Mouse (Mus musculus): Measurements from ENCODE around the gene Setdb1. TPM values are rescaled to one million over a fixed set of nuclear protein-coding genes. Genes with fewer than 3 reads are reported as not detected.

Gene Setdb1
- polyA plus RNA-seq (2014; fragmentation: Illumina TruSeq; extraction: RNeasy Lipid Tissue Mini Kit (QIAGEN cat#74804); ENCODE audit: low read depth, low replicate concordance): 9.3 TPM

GRCm38 (mm10) chr3:95356701-95357449 is at the start of gene Setdb1:
Setdb1 (minus strand) TSS chr3:95357202.

GRCm38 (mm10) chr3:95402741-95403140 is 45.7 kb upstream of the Setdb1 start, which contains the start of gene 4930558C23Rik:
4930558C23Rik (minus strand) TSS chr3:95402841.

DNA sequence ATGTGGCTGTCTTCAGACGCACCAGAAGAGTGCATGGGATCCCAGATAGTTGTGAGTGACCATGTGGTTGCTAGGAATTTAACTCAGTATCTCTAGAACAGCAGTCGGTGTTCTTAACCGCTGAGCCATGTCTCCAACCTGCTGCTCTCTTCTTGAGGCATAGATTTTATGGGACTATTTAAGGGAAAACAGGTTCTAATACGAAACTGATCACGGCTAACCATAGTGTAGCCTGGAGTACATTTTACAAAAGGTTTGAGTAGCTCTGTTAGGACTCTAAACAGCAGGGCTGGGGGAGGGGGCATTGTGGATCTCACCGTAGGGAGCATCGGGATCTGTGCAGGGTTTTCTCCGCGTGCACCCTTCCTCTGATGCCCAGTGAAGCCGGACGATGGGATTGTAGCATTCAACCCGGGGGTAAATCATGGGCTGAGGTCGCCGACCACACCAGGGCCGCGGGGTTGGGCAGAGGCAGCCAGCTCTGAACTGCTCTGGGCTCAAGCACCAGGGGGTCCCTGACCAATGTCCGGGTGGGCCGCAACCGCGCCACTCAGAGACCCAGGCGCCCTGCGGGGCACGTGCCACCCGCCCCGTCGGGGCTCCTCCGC is 42.4 kb downstream of the Setdb1 start, which contains the start of gene Cers2:
Cers2 (plus strand) TSS at position 306 of the 608 bp plus-strand sequence.

DNA sequence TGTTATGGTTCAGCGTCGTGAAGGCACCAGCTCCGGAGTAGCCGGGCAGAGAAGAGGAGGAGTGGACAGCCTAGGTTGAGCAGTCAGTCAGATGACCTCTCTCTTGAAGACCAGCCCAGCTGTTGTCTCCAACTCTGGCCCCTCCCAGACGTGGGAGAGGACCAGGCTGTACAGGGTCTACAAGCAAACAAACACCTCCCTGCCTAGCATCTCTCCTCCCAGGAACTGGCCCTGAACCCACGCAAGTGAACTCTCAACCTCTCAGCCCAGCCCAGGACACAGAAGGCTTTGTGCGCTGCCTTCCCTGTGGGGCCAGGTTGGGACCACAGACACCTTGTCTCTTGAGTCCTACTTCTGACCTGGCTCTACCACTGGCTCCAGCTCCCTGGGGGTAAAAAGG is 49.9 kb downstream of the Setdb1 start, which contains the start of gene Anxa9:
Anxa9 (minus strand) TSS at position 77 of the 400 bp plus-strand sequence.

GRCm38 (mm10) chr3:95281216-95282126 is 75.5 kb downstream of the Setdb1 start, which contains the start of the genes Mindy1 and Prune1:
Mindy1 (plus strand) TSS chr3:95281345.
Prune1 (minus strand) TSS chr3:95282076.

Other genes starting within 250 kb of the Setdb1 start
- gene Vps72, start 246.2 kb downstream of the Setdb1 start, polyA plus RNA-seq (2014; fragmentation: Illumina TruSeq; extraction: RNeasy Lipid Tissue Mini Kit (QIAGEN cat#74804); ENCODE audit: low read depth, low replicate concordance): 4.8 TPM
- gene Tmod4, start 232.7 kb downstream of the Setdb1 start, polyA plus RNA-seq (2014; fragmentation: Illumina TruSeq; extraction: RNeasy Lipid Tissue Mini Kit (QIAGEN cat#74804); ENCODE audit: low read depth, low replicate concordance): not detected
- gene Scnm1, start 223.2 kb downstream of the Setdb1 start, polyA plus RNA-seq (2014; fragmentation: Illumina TruSeq; extraction: RNeasy Lipid Tissue Mini Kit (QIAGEN cat#74804); ENCODE audit: low read depth, low replicate concordance): 11.2 TPM
- gene Lysmd1, start 223.1 kb downstream of the Setdb1 start, polyA plus RNA-seq (2014; fragmentation: Illumina TruSeq; extraction: RNeasy Lipid Tissue Mini Kit (QIAGEN cat#74804); ENCODE audit: low read depth, low replicate concordance): 2.8 TPM
- gene Tnfaip8l2, start 214.8 kb downstream of the Setdb1 start, polyA plus RNA-seq (2014; fragmentation: Illumina TruSeq; extraction: RNeasy Lipid Tissue Mini Kit (QIAGEN cat#74804); ENCODE audit: low read depth, low replicate concordance): not detected
- 0.32 TPM for gene Sema6c, start 196.7 kb downstream of the Setdb1 start, polyA plus RNA-seq (2014; fragmentation: Illumina TruSeq; extraction: RNeasy Lipid Tissue Mini Kit (QIAGEN cat#74804); ENCODE audit: low read depth, low replicate concordance)
- gene Gabpb2, start 139.3 kb downstream of the Setdb1 start, polyA plus RNA-seq (2014; fragmentation: Illumina TruSeq; extraction: RNeasy Lipid Tissue Mini Kit (QIAGEN cat#74804); ENCODE audit: low read depth, low replicate concordance): 11.3 TPM
- gene Cdc42se1, start 128.5 kb downstream of the Setdb1 start, polyA plus RNA-seq (2014; fragmentation: Illumina TruSeq; extraction: RNeasy Lipid Tissue Mini Kit (QIAGEN cat#74804); ENCODE audit: low read depth, low replicate concordance): 5.0 TPM
- 2.3 TPM for gene Mllt11, start 125.0 kb downstream of the Setdb1 start, polyA plus RNA-seq (2014; fragmentation: Illumina TruSeq; extraction: RNeasy Lipid Tissue Mini Kit (QIAGEN cat#74804); ENCODE audit: low read depth, low replicate concordance)
- not detected for gene Gm128, start 115.6 kb downstream of the Setdb1 start, polyA plus RNA-seq (2014; fragmentation: Illumina TruSeq; extraction: RNeasy Lipid Tissue Mini Kit (QIAGEN cat#74804); ENCODE audit: low read depth, low replicate concordance)
- gene Bnipl, start 106.0 kb downstream of the Setdb1 start, polyA plus RNA-seq (2014; fragmentation: Illumina TruSeq; extraction: RNeasy Lipid Tissue Mini Kit (QIAGEN cat#74804); ENCODE audit: low read depth, low replicate concordance): not detected
- 110 TPM for gene Mindy1, start 75.9 kb downstream of the Setdb1 start, polyA plus RNA-seq (2014; fragmentation: Illumina TruSeq; extraction: RNeasy Lipid Tissue Mini Kit (QIAGEN cat#74804); ENCODE audit: low read depth, low replicate concordance)
- 5.4 TPM for gene Prune1, start 75.1 kb downstream of the Setdb1 start, polyA plus RNA-seq (2014; fragmentation: Illumina TruSeq; extraction: RNeasy Lipid Tissue Mini Kit (QIAGEN cat#74804); ENCODE audit: low read depth, low replicate concordance)
- 0.26 TPM for gene Anxa9, start 50.0 kb downstream of the Setdb1 start, polyA plus RNA-seq (2014; fragmentation: Illumina TruSeq; extraction: RNeasy Lipid Tissue Mini Kit (QIAGEN cat#74804); ENCODE audit: low read depth, low replicate concordance)
- 417 TPM for gene Cers2, start 42.4 kb downstream of the Setdb1 start, polyA plus RNA-seq (2014; fragmentation: Illumina TruSeq; extraction: RNeasy Lipid Tissue Mini Kit (QIAGEN cat#74804); ENCODE audit: low read depth, low replicate concordance)
- not detected for gene 4930558C23Rik, start 45.6 kb upstream of the Setdb1 start, polyA plus RNA-seq (2014; fragmentation: Illumina TruSeq; extraction: RNeasy Lipid Tissue Mini Kit (QIAGEN cat#74804); ENCODE audit: low read depth, low replicate concordance)
- gene Arnt, start 77.2 kb upstream of the Setdb1 start, polyA plus RNA-seq (2014; fragmentation: Illumina TruSeq; extraction: RNeasy Lipid Tissue Mini Kit (QIAGEN cat#74804); ENCODE audit: low read depth, low replicate concordance): 23.7 TPM
- 0.34 TPM for gene Ctsk, start 142.1 kb upstream of the Setdb1 start, polyA plus RNA-seq (2014; fragmentation: Illumina TruSeq; extraction: RNeasy Lipid Tissue Mini Kit (QIAGEN cat#74804); ENCODE audit: low read depth, low replicate concordance)
- gene Ctss, start 169.6 kb upstream of the Setdb1 start, polyA plus RNA-seq (2014; fragmentation: Illumina TruSeq; extraction: RNeasy Lipid Tissue Mini Kit (QIAGEN cat#74804); ENCODE audit: low read depth, low replicate concordance): 61.6 TPM
- not detected for gene Hormad1, start 202.5 kb upstream of the Setdb1 start, polyA plus RNA-seq (2014; fragmentation: Illumina TruSeq; extraction: RNeasy Lipid Tissue Mini Kit (QIAGEN cat#74804); ENCODE audit: low read depth, low replicate concordance)
- 15.3 TPM for gene Golph3l, start 231.7 kb upstream of the Setdb1 start, polyA plus RNA-seq (2014; fragmentation: Illumina TruSeq; extraction: RNeasy Lipid Tissue Mini Kit (QIAGEN cat#74804); ENCODE audit: low read depth, low replicate concordance)